9 mouse cellular contexts compared by ENCODE assay signal in the genomic region with DNA sequence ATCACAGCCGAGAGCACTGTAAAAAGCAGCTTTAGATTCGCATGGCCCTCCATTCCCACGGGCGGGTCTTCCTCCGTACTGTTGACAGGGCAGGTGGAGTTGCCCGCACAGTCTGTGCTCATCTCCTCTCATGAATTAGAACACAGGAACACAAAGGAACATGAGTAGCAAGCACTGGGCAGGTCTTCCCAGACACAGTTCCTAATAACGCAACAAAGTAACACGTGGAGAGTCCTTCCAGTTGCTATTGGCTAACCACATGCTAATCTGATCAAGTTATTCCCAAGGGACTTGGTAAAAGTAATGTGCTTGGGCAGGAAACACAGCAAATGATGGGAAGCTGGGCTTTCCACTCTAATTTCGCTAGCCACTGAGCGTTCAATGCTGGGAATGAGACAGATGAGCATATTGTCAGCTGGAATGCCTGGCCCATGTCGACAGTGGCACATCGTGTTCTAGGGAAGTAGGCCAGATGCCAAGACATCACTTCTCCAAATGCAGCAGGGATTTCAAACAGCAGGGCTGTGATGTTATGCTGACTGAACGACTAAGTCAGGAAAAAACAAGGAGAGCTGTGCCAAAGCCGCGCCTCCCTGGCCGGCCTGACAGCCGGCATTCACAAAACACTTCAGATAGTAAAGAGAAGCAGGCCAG. TPM values are rescaled to one million over a fixed set of nuclear protein-coding genes. Genes with fewer than 3 reads are reported as not detected.
DNase-seq lines count a peak whose midpoint lies in the region; ATAC-seq and TF ChIP-seq lines count a peak whose summit lies in the region.
"Had no signal": no experiment of that assay in that cellular context is flagged by ENCODE, and none has a peak within 500 bp of the region (broad histone marks: within the 10 kb centered on the region; RNA-seq: fewer than 3 reads in every experiment).

TSS of gene Slc10a6 (minus strand) at position 293 of the 654 bp plus-strand sequence.

- WGBS in midbrain, embryonic 15.5 days, result 67% methylated on average over 17 of the region's 17 CpGs
- WGBS in midbrain, embryonic 10.5 days, result 83% methylated on average over 17 of the region's 17 CpGs
- WGBS in heart, embryonic 15.5 days, result 31% methylated on average over 17 of the region's 17 CpGs
- 36% methylated on average over 17 of the region's 17 CpGs for WGBS in stomach, postnatal 0 days

- DNase-seq in midbrain, embryonic 10.5 days (ENCODE audit: low spot score), result no peak
- peak; percentile 77 for DNase-seq in fat pad, adult 2 months (ENCODE audit: extremely low read depth, low read depth, low spot score)
- peak; percentile 49 to 73 for DNase-seq in layer of hippocampus, adult 2 months (ENCODE audit: low spot score in 2 of 2)
- peak; percentile 94 for DNase-seq in lung, postnatal 10 days
- peak; percentile 64 for DNase-seq in stomach, postnatal 0 days (ENCODE audit: low spot score)

- no peak within 1 kb of the TSS for H3K4me3 ChIP-seq in midbrain, embryonic 15.5 days
- no peak within 1 kb of the TSS for H3K4me3 ChIP-seq in midbrain, embryonic 10.5 days
- 0 out of 2 replicates have a peak within 1 kb of the TSS, but pooled peaks have one; percentile 9 for H3K4me3 ChIP-seq in heart, embryonic 15.5 days
- H3K4me3 ChIP-seq in layer of hippocampus, adult 2 months, result peak within 1 kb of the TSS; percentile 10; the same call in 1 of the 2 replicates
- H3K4me3 ChIP-seq in stomach, postnatal 0 days (ENCODE audit: low read depth, low read length), result peak within 1 kb of the TSS; percentile 1; the same call in 1 of the 2 replicates

- no peaks in the 10 kb centered on the region for H3K36me3 ChIP-seq in midbrain, embryonic 15.5 days (replicated peaks)
- H3K36me3 ChIP-seq in midbrain, embryonic 10.5 days, result no peaks in the 10 kb centered on the region
- no peaks in the 10 kb centered on the region for H3K36me3 ChIP-seq in heart, embryonic 15.5 days
- H3K36me3 ChIP-seq in stomach, postnatal 0 days (ENCODE audit: control insufficient read depth, insufficient read depth, low read length), result no peaks in the 10 kb centered on the region

- peak; percentile 96 for TF ChIP-seq EP300 in stomach, postnatal 0 days (optimal IDR thresholded peaks at IDR 0.05)

- H3K9ac ChIP-seq in midbrain, embryonic 15.5 days, result no peak within 1 kb of the TSS
- H3K9ac ChIP-seq in heart, embryonic 15.5 days, result no peak within 1 kb of the TSS
- 0 out of 2 replicates have a peak within 1 kb of the TSS, but pooled peaks have one; percentile 13 for H3K9ac ChIP-seq in stomach, postnatal 0 days (ENCODE audit: low read length)

- H3K27ac ChIP-seq in midbrain, embryonic 15.5 days, result no peak within 1 kb of the TSS
- no peak within 1 kb of the TSS for H3K27ac ChIP-seq in midbrain, embryonic 10.5 days (replicated peaks)
- peak within 1 kb of the TSS; percentile 89 for H3K27ac ChIP-seq in heart, embryonic 15.5 days
- no peak within 1 kb of the TSS for H3K27ac ChIP-seq in layer of hippocampus, adult 2 months
- peak within 1 kb of the TSS; percentile 81 for H3K27ac ChIP-seq in stomach, postnatal 0 days (replicated peaks)

- no peak for TF ChIP-seq CTCF in layer of hippocampus, adult 2 months (conservative IDR thresholded peaks at IDR 0.05)
- no peak for TF ChIP-seq CTCF in stomach, postnatal 0 days (IDR thresholded peaks at IDR 0.05; ENCODE audit: low read depth)

- peaks cover 8% of the 10 kb centered on the region; the same call in 1 of the 2 replicates for H3K4me1 ChIP-seq in midbrain, embryonic 15.5 days
- H3K4me1 ChIP-seq in midbrain, embryonic 10.5 days, result no peaks in the 10 kb centered on the region
- peaks cover 26% of the 10 kb centered on the region for H3K4me1 ChIP-seq in heart, embryonic 15.5 days (replicated peaks)
- H3K4me1 ChIP-seq in stomach, postnatal 0 days (replicated peaks; ENCODE audit: control insufficient read depth, insufficient read depth), result peaks cover 4% of the 10 kb centered on the region; the same call in 1 of the 2 replicates

- H3K27me3 ChIP-seq in midbrain, embryonic 15.5 days (replicated peaks), result no peaks in the 10 kb centered on the region
- no peaks in the 10 kb centered on the region for H3K27me3 ChIP-seq in midbrain, embryonic 10.5 days (ENCODE audit: low read depth, poor library complexity, severe bottlenecking)
- no peaks in the 10 kb centered on the region for H3K27me3 ChIP-seq in heart, embryonic 15.5 days
- no peaks in the 10 kb centered on the region for H3K27me3 ChIP-seq in stomach, postnatal 0 days (ENCODE audit: control insufficient read depth, insufficient read depth, low read length)

- no peak within 1 kb of the TSS for H3K4me2 ChIP-seq in midbrain, embryonic 15.5 days
- peak within 1 kb of the TSS; percentile 43 for H3K4me2 ChIP-seq in heart, embryonic 15.5 days
- H3K4me2 ChIP-seq in stomach, postnatal 0 days (replicated peaks; ENCODE audit: low read depth), result peak within 1 kb of the TSS; percentile 23

- peak; percentile 65 for ATAC-seq in midbrain, embryonic 15.5 days (replicated peaks)
- ATAC-seq in heart, embryonic 15.5 days (replicated peaks; ENCODE audit: insufficient number of reproducible peaks, insufficient read depth, low FRiP score, low read depth), result peak; percentile 94
- ATAC-seq in stomach, postnatal 0 days (ENCODE audit: low FRiP score, low TSS enrichment), result peak; percentile 96
- ATAC-seq in monocyte, adult 5-6 weeks (replicated peaks; ENCODE audit: insufficient number of reproducible peaks, low FRiP score, low TSS enrichment, poor library complexity, severe bottlenecking), result no peak

- H3K9me3 ChIP-seq in midbrain, embryonic 15.5 days, result no peaks in the 10 kb centered on the region
- no peaks in the 10 kb centered on the region for H3K9me3 ChIP-seq in midbrain, embryonic 10.5 days (replicated peaks)
- H3K9me3 ChIP-seq in heart, embryonic 15.5 days (replicated peaks), result no peaks in the 10 kb centered on the region
- no peaks in the 10 kb centered on the region for H3K9me3 ChIP-seq in stomach, postnatal 0 days (ENCODE audit: control insufficient read depth, low read length)

RNA-seq across cellular contexts. Expression of gene Slc10a6, which starts in this region (rescaled TPM):
- polyA plus RNA-seq in midbrain, embryonic 15.5 days (2015; fragmentation: Nextera tagmentation; extraction: Ambion mirVana), result 0.13 TPM in 2 replicates
- polyA plus RNA-seq in midbrain, embryonic 10.5 days (2016; fragmentation: Nextera tagmentation; extraction: Ambion mirVana), result 0.12 TPM in 1 of 2 replicates, not detected in the other
- polyA plus RNA-seq in heart, embryonic 15.5 days (2015; fragmentation: Nextera tagmentation; extraction: Ambion mirVana), result 1.5 and 1.7 TPM in 2 replicates
- total RNA-seq in layer of hippocampus, adult 2 months (2021), result under 1 TPM in 1 of 2 experiments, not detected in 1; 0.18 TPM
- polyA plus RNA-seq in stomach, postnatal 0 days (2015; fragmentation: Nextera tagmentation; extraction: Ambion mirVana), result 30.7 and 31.8 TPM in 2 replicates
- not detected in 3 replicates for total RNA-seq in monocyte, adult 5-6 weeks (2017)
- polyA plus RNA-seq: liver, embryonic 16.5 days had no signal

Comparison
In these comparisons a context has a peak if more than half of its experiments do, and no peak if none do; other contexts are left out.
1. RNA of gene Slc10a6 (polyA plus RNA-seq): 30.7 to 31.8 TPM in stomach, postnatal 0 days; 1.5 to 1.7 TPM in heart, embryonic 15.5 days, 0.13 TPM in midbrain, embryonic 15.5 days and 0.12 TPM in midbrain, embryonic 10.5 days; every median in the first group is over 10 times any median in the second.
2. Peak in ATAC-seq in midbrain, embryonic 15.5 days; RNA of the gene not detected or under 1 TPM.
3. Peak in DNase-seq and H3K4me3 ChIP-seq in layer of hippocampus, adult 2 months; RNA of the gene not detected or under 1 TPM.
4. H3K27ac ChIP-seq: peak in heart, embryonic 15.5 days (single experiment) and stomach, postnatal 0 days (single experiment); none in midbrain, embryonic 15.5 days (single experiment), midbrain, embryonic 10.5 days (single experiment) and layer of hippocampus, adult 2 months (single experiment).
5. H3K4me3 ChIP-seq: peak in heart, embryonic 15.5 days (single experiment) and stomach, postnatal 0 days (single experiment); none in midbrain, embryonic 15.5 days (single experiment) and midbrain, embryonic 10.5 days (single experiment).